Mouse (Mus musculus) cerebellum, adult 2 months (tissue): ENCODE data around the gene Tigar.

Source experiments
- CTCF ChIP-seq: fragments of 200-500 bp; IDR thresholded peaks from 2 replicates; pipeline ENCODE4 v1.5.1; 2011; ENCODE audit warnings: low read depth, mild to moderate bottlenecking, control low read depth, low read length, moderate library complexity, borderline replicate concordance; ENCODE audit not compliant: insufficient read depth
- POLR2A ChIP-seq: fragments of 200-500 bp; IDR thresholded peaks from 2 replicates; pipeline ENCODE4 v1.6.1; 2011; ENCODE audit warnings: low read length, control low read depth, borderline replicate concordance; ENCODE audit not compliant: insufficient read depth

DNA sequence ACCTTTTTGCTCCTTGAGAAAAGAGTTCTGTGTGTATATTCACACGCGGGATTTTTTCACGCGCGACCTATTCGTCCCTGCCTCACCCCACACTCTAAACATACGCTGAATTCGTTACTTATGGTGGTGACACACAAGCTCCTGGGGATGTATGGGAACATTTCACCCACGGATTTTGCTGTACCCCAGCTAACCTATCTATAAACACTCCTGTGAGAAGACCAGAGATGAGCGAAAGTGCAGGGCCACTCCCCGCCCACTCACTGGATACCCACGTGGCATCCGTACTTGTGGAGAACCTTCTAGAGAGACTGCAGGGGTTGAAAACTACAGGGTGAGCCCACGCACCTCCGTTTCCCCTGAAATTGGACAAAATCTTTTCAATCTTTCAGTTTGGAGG, 46.1 kb upstream of the Tigar start:
- no peak for TF ChIP-seq POLR2A
- TF ChIP-seq CTCF = no peak
